Mouse (Mus musculus) heart, adult 2 months (tissue): ENCODE data around the gene Cd300a.

Experiments used
- CTCF ChIP-seq: fragments of 200-600 bp; IDR thresholded peaks from 2 replicates; pipeline ENCODE4 v1.8.1; 2022; ENCODE audit warnings: antibody characterized with exemption, mild to moderate bottlenecking, moderate library complexity
- EP300 ChIP-seq: fragments of 200-500 bp; IDR thresholded peaks from 2 replicates; pipeline ENCODE4 v1.6.1; 2011; ENCODE audit warnings: low read depth, low read length, control low read depth; ENCODE audit not compliant: insufficient read depth
- POLR2A ChIP-seq: fragments of 200-500 bp; IDR thresholded peaks from 2 replicates; pipeline ENCODE4 v1.6.1; 2011; ENCODE audit warnings: mild to moderate bottlenecking, low read depth, low read length, control low read depth; ENCODE audit not compliant: insufficient read depth

- no peak for TF ChIP-seq CTCF
- TF ChIP-seq POLR2A = no peak
- TF ChIP-seq EP300 = no peak
Measured at GRCm38 (mm10) chr11:114933591-114933990, 43.8 kb downstream of the Cd300a start.
